Mouse (Mus musculus): ENCODE data around the gene 2010111I01Rik. TPM values are rescaled to one million over a fixed set of nuclear protein-coding genes. Genes with fewer than 3 reads are reported as not detected.

2010111I01Rik gene
- polyA plus RNA-seq, 1 experiment, result 174 TPM

- 0 out of 2 replicates have a peak, but pooled peaks cover 3% of the 10 kb centered on the region for H3K4me1 ChIP-seq (ENCODE audit: control insufficient read depth, insufficient read depth, low read length)
- TF ChIP-seq POLR2A (IDR thresholded peaks at IDR 0.05; ENCODE audit: low read depth, low read length) (no peak), CTCF (IDR thresholded peaks at IDR 0.05; ENCODE audit: borderline replicate concordance, insufficient read depth, low read length) (no peak)
Measured at GRCm38 (mm10) chr13:63239301-63239804, 274.7 kb downstream of the 2010111I01Rik start.

DNA sequence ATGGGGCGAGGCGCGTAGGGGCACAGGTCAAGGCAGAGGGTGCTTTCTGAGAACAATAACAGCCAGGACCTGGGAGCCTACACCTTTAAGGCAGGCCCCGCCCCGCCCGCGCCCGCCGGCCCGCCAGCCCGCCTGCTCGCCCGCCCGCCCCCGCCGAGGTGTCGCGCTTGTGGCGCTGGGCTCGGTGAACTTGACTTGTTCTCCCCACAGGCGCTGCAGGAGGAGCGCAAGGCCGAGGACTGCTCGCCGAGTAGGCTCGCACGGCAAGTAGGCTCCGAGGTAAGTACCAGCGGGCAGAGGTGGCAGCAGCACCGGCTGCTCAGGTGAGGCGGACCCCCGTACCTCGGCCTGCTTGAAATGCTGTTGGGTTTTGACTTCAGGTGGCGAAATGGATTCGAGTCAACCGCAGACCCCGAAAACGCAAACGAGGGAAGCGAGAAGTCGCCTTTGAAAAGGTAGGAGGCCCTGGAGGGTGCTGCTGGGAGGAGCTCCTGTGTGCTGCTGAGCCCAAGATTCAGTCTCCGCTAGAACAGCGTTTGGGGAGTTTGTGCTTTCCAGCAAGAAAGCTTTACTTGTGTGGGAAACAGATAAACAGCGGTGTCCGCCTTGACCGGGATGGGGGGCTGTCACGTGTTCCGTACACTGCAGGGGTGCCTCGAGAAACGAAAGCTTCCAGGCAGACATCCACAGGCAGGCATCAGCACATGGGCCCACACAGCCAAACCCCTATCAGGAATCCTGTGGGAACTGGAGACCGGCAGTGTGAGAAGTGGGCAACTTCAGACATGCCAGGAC lies 275.4 kb downstream of the 2010111I01Rik start:
- H3K4me3 ChIP-seq (ENCODE audit: insufficient read depth, low read length), result peak overlapping the region; percentile 90
- TF ChIP-seq CTCF (IDR thresholded peaks at IDR 0.05; ENCODE audit: borderline replicate concordance, insufficient read depth, low read length) (no peak), POLR2A (IDR thresholded peaks at IDR 0.05; ENCODE audit: low read depth, low read length) (peak; percentile 97)
- peak overlapping the region; percentile 94 for H3K27ac ChIP-seq (ENCODE audit: insufficient read depth, low read length)
- 0 out of 2 replicates have a peak, but pooled peaks cover 3% of the 10 kb centered on the region for H3K4me1 ChIP-seq (ENCODE audit: control insufficient read depth, insufficient read depth, low read length)

More at GRCm38 (mm10) chr13:63239301-63239804, 274.7 kb downstream of the 2010111I01Rik start:
- peak overlapping the region; percentile 63 for H3K27ac ChIP-seq (ENCODE audit: insufficient read depth, low read length)
- peak overlapping the region; percentile 34 for H3K4me3 ChIP-seq (ENCODE audit: insufficient read depth, low read length)

DNA sequence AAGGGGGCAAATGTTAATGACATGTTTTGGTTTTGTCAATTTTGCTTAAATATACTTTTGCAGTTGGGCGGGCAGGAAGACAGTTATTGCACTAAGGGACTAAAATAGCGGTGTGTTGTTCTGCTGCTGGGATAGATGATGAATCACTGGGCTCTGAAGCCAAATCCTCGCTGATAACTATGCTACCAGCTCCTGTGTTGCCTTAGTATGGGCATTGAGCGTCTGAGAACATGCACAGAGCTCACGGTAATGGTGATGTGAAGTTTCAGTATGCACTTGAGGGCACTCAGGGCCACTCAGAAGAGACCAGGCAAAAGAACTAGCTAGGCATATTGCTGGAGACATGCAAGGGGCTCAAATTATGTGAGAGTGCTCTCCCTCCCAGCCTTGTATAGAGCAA lies 276.1 kb downstream of the 2010111I01Rik start:
- TF ChIP-seq POLR2A (IDR thresholded peaks at IDR 0.05; ENCODE audit: low read depth, low read length) (peak; percentile 65; the same call in 1 of the 2 replicates), CTCF (IDR thresholded peaks at IDR 0.05; ENCODE audit: borderline replicate concordance, insufficient read depth, low read length) (no peak)
- 0 out of 2 replicates have a peak, but pooled peaks cover 3% of the 10 kb centered on the region for H3K4me1 ChIP-seq (ENCODE audit: control insufficient read depth, insufficient read depth, low read length)
- H3K4me3 ChIP-seq (ENCODE audit: insufficient read depth, low read length), result peak overlapping the region; percentile 90

DNA sequence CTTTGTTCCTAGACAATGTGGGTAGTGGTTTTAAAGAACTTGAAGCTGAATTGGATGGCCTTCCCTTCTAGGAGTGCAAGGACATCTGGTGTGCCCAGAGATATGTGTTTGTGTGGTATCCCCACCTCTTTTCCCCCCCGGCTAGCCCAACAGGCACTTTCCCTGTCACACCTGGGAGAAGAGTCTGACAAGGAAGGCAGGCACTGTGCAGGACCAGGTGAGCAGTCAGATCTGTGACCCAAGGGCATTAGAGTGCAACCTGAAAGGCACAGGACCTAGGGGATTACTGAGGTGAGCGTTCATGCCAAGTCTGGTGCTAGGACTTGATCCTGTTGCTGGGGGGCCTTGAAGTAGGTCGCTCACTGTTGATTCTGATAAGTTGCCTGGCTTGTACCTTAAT lies 277.0 kb downstream of the 2010111I01Rik start:
- no peak for TF ChIP-seq CTCF (IDR thresholded peaks at IDR 0.05; ENCODE audit: borderline replicate concordance, insufficient read depth, low read length)
- 0 out of 2 replicates have a peak, but pooled peaks have one; percentile 9 for TF ChIP-seq POLR2A (IDR thresholded peaks at IDR 0.05; ENCODE audit: low read depth, low read length)
- Histone ChIP-seq H3K27ac (ENCODE audit: insufficient read depth, low read length) (peak overlapping the region; percentile 94), H3K4me1 (ENCODE audit: control insufficient read depth, insufficient read depth, low read length) (peaks cover 2% of the 10 kb centered on the region), H3K4me3 (ENCODE audit: insufficient read depth, low read length) (peak overlapping the region; percentile 90)

More for the DNA sequence above, 276.1 kb downstream of the 2010111I01Rik start:
- peak overlapping the region; percentile 94 for H3K27ac ChIP-seq (ENCODE audit: insufficient read depth, low read length)

- Histone ChIP-seq H3K4me1 (ENCODE audit: control insufficient read depth, insufficient read depth, low read length) (peaks cover 3% of the 10 kb centered on the region), H3K27ac (ENCODE audit: insufficient read depth, low read length) (peak overlapping the region; percentile 94), H3K4me3 (ENCODE audit: insufficient read depth, low read length) (peak overlapping the region; percentile 90)
- TF ChIP-seq POLR2A (IDR thresholded peaks at IDR 0.05; ENCODE audit: low read depth, low read length), result peak; percentile 31
- TF ChIP-seq CTCF (IDR thresholded peaks at IDR 0.05; ENCODE audit: borderline replicate concordance, insufficient read depth, low read length), result no peak
Measured at GRCm38 (mm10) chr13:63242401-63243192, 277.9 kb downstream of the 2010111I01Rik start.

GRCm38 (mm10) chr13:63243586-63243985 lies 278.9 kb downstream of the 2010111I01Rik start:
- H3K4me3 ChIP-seq (ENCODE audit: insufficient read depth, low read length), result peak overlapping the region; percentile 9
- H3K27ac ChIP-seq (ENCODE audit: insufficient read depth, low read length), result peak overlapping the region; percentile 79
- TF ChIP-seq POLR2A (IDR thresholded peaks at IDR 0.05; ENCODE audit: low read depth, low read length), result no peak
- peaks cover 6% of the 10 kb centered on the region for H3K4me1 ChIP-seq (ENCODE audit: control insufficient read depth, insufficient read depth, low read length)

- Histone ChIP-seq H3K27ac (ENCODE audit: insufficient read depth, low read length) (peak overlapping the region; percentile 79), H3K4me1 (ENCODE audit: control insufficient read depth, insufficient read depth, low read length) (peaks cover 10% of the 10 kb centered on the region), H3K4me3 (ENCODE audit: insufficient read depth, low read length) (peak overlapping the region; percentile 9)
- no peak for TF ChIP-seq POLR2A (IDR thresholded peaks at IDR 0.05; ENCODE audit: low read depth, low read length)
- no peak for TF ChIP-seq CTCF (IDR thresholded peaks at IDR 0.05; ENCODE audit: borderline replicate concordance, insufficient read depth, low read length)
Measured at GRCm38 (mm10) chr13:63244425-63244824, 279.7 kb downstream of the 2010111I01Rik start.

GRCm38 (mm10) chr13:63245218-63245617 lies 280.5 kb downstream of the 2010111I01Rik start:
- Histone ChIP-seq H3K4me3 (ENCODE audit: insufficient read depth, low read length) (peak overlapping the region; percentile 5), H3K27ac (ENCODE audit: insufficient read depth, low read length) (peak overlapping the region; percentile 75), H3K4me1 (ENCODE audit: control insufficient read depth, insufficient read depth, low read length) (peaks cover 16% of the 10 kb centered on the region)
- TF ChIP-seq POLR2A (IDR thresholded peaks at IDR 0.05; ENCODE audit: low read depth, low read length) (no peak), CTCF (IDR thresholded peaks at IDR 0.05; ENCODE audit: borderline replicate concordance, insufficient read depth, low read length) (no peak)

DNA sequence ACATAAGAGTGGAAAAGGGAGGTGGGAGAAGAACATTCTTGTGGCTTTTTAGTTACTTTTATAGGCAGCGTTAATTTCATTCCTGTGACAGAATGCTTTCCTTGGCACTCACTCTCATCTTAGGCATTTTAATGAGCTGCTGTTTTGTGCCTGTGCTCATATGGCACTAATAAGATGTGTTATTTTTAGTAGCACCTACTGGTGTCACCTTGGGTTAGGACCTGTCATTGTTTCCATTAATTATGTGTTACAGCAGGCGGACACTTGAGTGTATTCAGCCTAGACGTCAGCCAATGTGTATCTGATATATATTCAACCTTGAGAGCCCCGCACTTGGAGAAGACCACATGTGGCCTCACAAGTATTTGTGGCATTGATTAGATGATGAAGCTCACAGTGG lies 281.1 kb downstream of the 2010111I01Rik start:
- Histone ChIP-seq H3K4me1 (ENCODE audit: control insufficient read depth, insufficient read depth, low read length) (peaks cover 21% of the 10 kb centered on the region), H3K27ac (ENCODE audit: insufficient read depth, low read length) (peak overlapping the region; percentile 75), H3K4me3 (ENCODE audit: insufficient read depth, low read length) (no peak overlapping the region; the same call in 1 of the 2 replicates)
- no peak for TF ChIP-seq POLR2A (IDR thresholded peaks at IDR 0.05; ENCODE audit: low read depth, low read length)
- TF ChIP-seq CTCF (IDR thresholded peaks at IDR 0.05; ENCODE audit: borderline replicate concordance, insufficient read depth, low read length), result no peak

Data from embryonic fibroblast, embryonic 13.5 days (primary cell).